In genomic region chr10:128092506-128093495, GRCm38 (mm10) we compare ENCODE assay signal across 8 mouse cellular contexts. TPM values are rescaled to one million over a fixed set of nuclear protein-coding genes. Genes with fewer than 3 reads are reported as not detected.
DNase-seq lines count a peak whose midpoint lies in the region; ATAC-seq and TF ChIP-seq lines count a peak whose summit lies in the region.

No protein-coding gene starts in this region.

- under 1% methylated on average over 67 of the region's 88 CpGs for WGBS in forebrain, embryonic 14.5 days

- no peaks in the 10 kb centered on the region for H3K27me3 ChIP-seq in MEL (ENCODE audit: control insufficient read depth in 1 of 2, insufficient read depth in 2 of 2, low read length in 2 of 2)
- no peaks in the 10 kb centered on the region for H3K27me3 ChIP-seq in forebrain, embryonic 14.5 days (replicated peaks; ENCODE audit: control insufficient read depth, insufficient read depth, low read length)

- H3K79me2 ChIP-seq in MEL (ENCODE audit: control insufficient read depth, insufficient read depth, low read length, poor library complexity), result peaks cover 14% of the 10 kb centered on the region

- DNase-seq in MEL (ENCODE audit: low read depth, low spot score), result peak; percentile 84
- DNase-seq in cerebellum, adult 11-12 months, result peak; percentile 83
- DNase-seq in forebrain, embryonic 14.5 days (ENCODE audit: low spot score), result peak; percentile 80
- DNase-seq in heart, postnatal 14 days, result peak; percentile 86 to 87
- DNase-seq in layer of hippocampus, adult 8-10 months (ENCODE audit: low spot score in 2 of 2), result peak; percentile 59 to 61
- peak; percentile 94 for DNase-seq in lung, postnatal 10 days
- peak; percentile 85 for DNase-seq in ovary, postnatal 36 days (ENCODE audit: low spot score)
- peak; percentile 86 for DNase-seq in thymus, postnatal 25 days

- H3K4me1 ChIP-seq in MEL (ENCODE audit: control insufficient read depth in 1 of 2, insufficient read depth in 2 of 2, low read length in 2 of 2), result peaks cover 19 to 25% of the 10 kb centered on the region in 2 experiments
- peaks cover 28% of the 10 kb centered on the region for H3K4me1 ChIP-seq in forebrain, embryonic 14.5 days (ENCODE audit: control insufficient read depth, insufficient read depth, low read length)

- peak; percentile 43 to 47; a peak in 2 of 4 replicates for TF ChIP-seq POLR2A in MEL (IDR thresholded peaks at IDR 0.05; ENCODE audit: control insufficient read depth in 1 of 2, insufficient read depth in 1 of 2, low read depth in 1 of 2, low read length in 2 of 2, poor library complexity in 1 of 2)

- peak in 2 of 3 experiments; percentile 23 to 44; a peak in 5 of 6 replicates for TF ChIP-seq CTCF in MEL (IDR thresholded peaks at IDR 0.05 in 2 of 3, conservative IDR thresholded peaks at IDR 0.05 in 1 of 3; ENCODE audit: control insufficient read depth in 1 of 3, insufficient read depth in 1 of 3, low read depth in 2 of 3, low read length in 3 of 3, poor library complexity in 1 of 3, severe bottlenecking in 1 of 3)

- 0 out of 4 replicates have a peak, but pooled peaks of 1 of the 2 experiments have one; percentile 8 for TF ChIP-seq EP300 in MEL (IDR thresholded peaks at IDR 0.05; ENCODE audit: low read depth in 1 of 2, low read length in 2 of 2)

- ATAC-seq in forebrain, embryonic 14.5 days, result peak; percentile 58

- peak overlapping the region; percentile 94 for H3K27ac ChIP-seq in MEL (ENCODE audit: control insufficient read depth, low read depth, low read length)
- H3K27ac ChIP-seq in forebrain, embryonic 14.5 days (ENCODE audit: low read depth, low read length), result peak overlapping the region; percentile 90

- H3K4me3 ChIP-seq in MEL (ENCODE audit: control insufficient read depth in 1 of 2, insufficient read depth in 1 of 2, low read depth in 2 of 2, low read length in 2 of 2), result peak overlapping the region; percentile 71 to 75
- peak overlapping the region; percentile 84 for H3K4me3 ChIP-seq in forebrain, embryonic 14.5 days (ENCODE audit: low read depth, low read length)

- TF ChIP-seq RAD21 in MEL (IDR thresholded peaks at IDR 0.05; ENCODE audit: low read depth, low read length), result peak; percentile 3

- intact Hi-C loops in heart, postnatal 14 days (cut with DNase I), result no loop called here

- H3K36me3 ChIP-seq in MEL (ENCODE audit: control insufficient read depth in 1 of 2, insufficient read depth in 2 of 2, low read length in 2 of 2), result peaks cover 19 to 38% of the 10 kb centered on the region in 2 experiments
- H3K36me3 ChIP-seq in forebrain, embryonic 14.5 days (ENCODE audit: control insufficient read depth, insufficient read depth, low read length), result peaks cover 30% of the 10 kb centered on the region

- H3K4me2 ChIP-seq in forebrain, embryonic 14.5 days (ENCODE audit: low read length), result peak overlapping the region; percentile 91

- H3K9ac ChIP-seq in MEL (ENCODE audit: control insufficient read depth, low read depth, low read length, poor library complexity, severe bottlenecking), result peak overlapping the region; percentile 79
- H3K9ac ChIP-seq in forebrain, embryonic 14.5 days (ENCODE audit: low read length), result peak overlapping the region; percentile 79

- H3K9me3 ChIP-seq in MEL (replicated peaks; ENCODE audit: insufficient read depth, low read length), result no peaks in the 10 kb centered on the region
- no peaks in the 10 kb centered on the region for H3K9me3 ChIP-seq in forebrain, embryonic 14.5 days (replicated peaks; ENCODE audit: control insufficient read depth, low read length)

TF ChIP-seq in MEL, 35 proteins besides CTCF, POLR2A, EP300 and RAD21:
- TF ChIP-seq MXI1 (IDR thresholded peaks at IDR 0.05; ENCODE audit: low read depth, low read length), result peak; percentile 51
- TF ChIP-seq MAX (IDR thresholded peaks at IDR 0.05; ENCODE audit: low read length), result no peak
- peak; percentile 39 for TF ChIP-seq SIN3A (IDR thresholded peaks at IDR 0.05; ENCODE audit: low read length)
- TF ChIP-seq ETS1 (IDR thresholded peaks at IDR 0.05; ENCODE audit: low read depth, low read length), result 0 out of 2 replicates have a peak, but pooled peaks have one; percentile 11
- TF ChIP-seq KAT2A (conservative IDR thresholded peaks at IDR 0.05; ENCODE audit: low read depth, low read length), result no peak
- TF ChIP-seq POLR2AphosphoS2 (IDR thresholded peaks at IDR 0.05; ENCODE audit: low read length), result no peak
- TF ChIP-seq MAZ (IDR thresholded peaks at IDR 0.05; ENCODE audit: low read depth, low read length), result peak; percentile 75
- peak; percentile 52; the same call in 1 of the 2 replicates for TF ChIP-seq ELF1 (IDR thresholded peaks at IDR 0.05; ENCODE audit: low read depth, low read length)
- TF ChIP-seq HCFC1 (IDR thresholded peaks at IDR 0.05; ENCODE audit: low read depth, low read length), result peak; percentile 31
- peak; percentile 15 for TF ChIP-seq NELFE (IDR thresholded peaks at IDR 0.05; ENCODE audit: low read depth, low read length)
- no peak for TF ChIP-seq GABPA (IDR thresholded peaks at IDR 0.05; ENCODE audit: low read depth, low read length)
- no peak for TF ChIP-seq JUND (IDR thresholded peaks at IDR 0.05; ENCODE audit: low read depth, low read length)
- TF ChIP-seq ZNF384 (IDR thresholded peaks at IDR 0.05; ENCODE audit: low read depth, low read length), result no peak

RNA-seq across cellular contexts. Expression of gene Baz2a, which starts 1.4 kb away (rescaled TPM):
- total RNA-seq in MEL (2012; rRNA removed), result 5.5 and 8.2 TPM in 2 replicates
- 10 to 100 TPM; 33.8 to 46.0 TPM for polyA plus RNA-seq in MEL (2012; ENCODE audit: insufficient read depth in 1 of 2, insufficient read length in 2 of 2, low read depth in 1 of 2, low replicate concordance in 2 of 2, missing spikeins in 1 of 2)
- 13.6 and 16.7 TPM in 2 replicates for polyA plus RNA-seq in forebrain, embryonic 14.5 days (2014; fragmentation: Nextera tagmentation; extraction: Ambion mirVana)
- total RNA-seq in heart, postnatal 14 days (2021), result 10 to 100 TPM; 27.2 to 27.4 TPM
- 10 to 100 TPM; 38.8 to 50.0 (median 46.3) TPM for total RNA-seq in layer of hippocampus, adult 8-10 months (2022)

RNA-seq across cellular contexts. Expression of gene Atp5b, which starts 9.7 kb away (rescaled TPM):
- 2,164 and 2,193 TPM in 2 replicates for total RNA-seq in MEL (2012; rRNA removed)
- 1,000 to 10,000 TPM in 1 of 2 experiments, 100 to 1,000 TPM in 1; 545 to 2,318 TPM for polyA plus RNA-seq in MEL (2012; ENCODE audit: insufficient read depth in 1 of 2, insufficient read length in 2 of 2, low read depth in 1 of 2, low replicate concordance in 2 of 2, missing spikeins in 1 of 2)
- 2,318 and 2,350 TPM in 2 replicates for polyA plus RNA-seq in forebrain, embryonic 14.5 days (2014; fragmentation: Nextera tagmentation; extraction: Ambion mirVana)
- 1,000 to 10,000 TPM; 8,344 to 8,412 TPM for total RNA-seq in heart, postnatal 14 days (2021)
- 1,000 to 10,000 TPM; 1,554 to 1,727 (median 1,622) TPM for total RNA-seq in layer of hippocampus, adult 8-10 months (2022)

RNA-seq across cellular contexts. Expression of gene Ptges3, which starts 34.0 kb away (rescaled TPM):
- 233 and 240 TPM in 2 replicates for total RNA-seq in MEL (2012; rRNA removed)
- 100 to 1,000 TPM; 216 to 627 TPM for polyA plus RNA-seq in MEL (2012; ENCODE audit: insufficient read depth in 1 of 2, insufficient read length in 2 of 2, low read depth in 1 of 2, low replicate concordance in 2 of 2, missing spikeins in 1 of 2)
- 426 and 447 TPM in 2 replicates for polyA plus RNA-seq in forebrain, embryonic 14.5 days (2014; fragmentation: Nextera tagmentation; extraction: Ambion mirVana)
- total RNA-seq in heart, postnatal 14 days (2021), result 10 to 100 TPM; 71.7 to 80.0 TPM
- total RNA-seq in layer of hippocampus, adult 8-10 months (2022), result 100 to 1,000 TPM; 128 to 136 (median 133) TPM

RNA-seq across cellular contexts. Expression of gene Naca, which starts 57.4 kb away (rescaled TPM):
- total RNA-seq in MEL (2012; rRNA removed), result 1,577 and 1,612 TPM in 2 replicates
- 1,000 to 10,000 TPM in 1 of 2 experiments, 100 to 1,000 TPM in 1; 202 to 1,039 TPM for polyA plus RNA-seq in MEL (2012; ENCODE audit: insufficient read depth in 1 of 2, insufficient read length in 2 of 2, low read depth in 1 of 2, low replicate concordance in 2 of 2, missing spikeins in 1 of 2)
- polyA plus RNA-seq in forebrain, embryonic 14.5 days (2014; fragmentation: Nextera tagmentation; extraction: Ambion mirVana), result 731 and 771 TPM in 2 replicates
- total RNA-seq in heart, postnatal 14 days (2021), result 100 to 1,000 TPM; 510 TPM
- 100 to 1,000 TPM; 310 to 353 (median 340) TPM for total RNA-seq in layer of hippocampus, adult 8-10 months (2022)

Comparison
In these comparisons a context has a peak if more than half of its experiments do, and no peak if none do; other contexts are left out.
1. Peak in every context shown above with its lines: DNase-seq, ATAC-seq, H3K4me3 ChIP-seq and H3K27ac ChIP-seq.